Mouse (Mus musculus) embryonic facial prominence, embryonic 14.5 days (tissue): ENCODE measurements around the gene Ror1. TPM values are rescaled to one million over a fixed set of nuclear protein-coding genes. Genes with fewer than 3 reads are reported as not detected.

Experiments used
- ATAC-seq: fragments of 200-750 bp; cut with Nextera tagmentation; 2 replicates; pipeline ENCODE4 v1.8.0; 2017; ENCODE audit warnings: low read depth, moderate number of reproducible peaks, moderate TSS enrichment
- DNase-seq: peaks from one replicate; pipeline ENCODE4 v3.0.0-alpha.2; 2015; ENCODE audit warnings: low spot score
- H3K27ac ChIP-seq: fragments of 300-500 bp; sonication (generic); replicated peaks from 2 replicates; pipeline ENCODE4 v1.5.1; 2014; ENCODE audit warnings: low read depth, mild to moderate bottlenecking, low read length, moderate library complexity
- H3K27me3 ChIP-seq: fragments of 300-500 bp; sonication (generic); replicated peaks from 2 replicates; pipeline ENCODE4 v1.6.1; 2014; ENCODE audit warnings: low read length; ENCODE audit not compliant: control insufficient read depth, insufficient read depth
- H3K36me3 ChIP-seq: fragments of 300-500 bp; sonication (generic); 2 replicates; pipeline ENCODE4 v1.6.1; 2014; ENCODE audit warnings: low read length, mixed read lengths; ENCODE audit not compliant: control insufficient read depth, insufficient read depth
- H3K4me1 ChIP-seq: fragments of 300-500 bp; sonication (generic); 2 replicates; pipeline ENCODE4 v1.6.1; 2014; ENCODE audit warnings: antibody characterized with exemption, low read length; ENCODE audit not compliant: control insufficient read depth, insufficient read depth
- H3K4me2 ChIP-seq: fragments of 300-500 bp; sonication (generic); 2 replicates; pipeline ENCODE4 v1.6.1; 2014; ENCODE audit warnings: low read depth, mild to moderate bottlenecking, low read length, moderate library complexity, mixed read lengths
- H3K4me3 ChIP-seq: fragments of 300-500 bp; sonication (generic); 2 replicates; pipeline ENCODE4 v1.5.1; 2014; ENCODE audit warnings: low read depth, mild to moderate bottlenecking, low read length
- H3K9ac ChIP-seq: fragments of 300-500 bp; sonication (generic); 2 replicates; pipeline ENCODE4 v1.6.1; 2014; ENCODE audit warnings: low read depth, mild to moderate bottlenecking, low read length, moderate library complexity, mixed read lengths
- H3K9me3 ChIP-seq: fragments of 300-500 bp; sonication (generic); 2 replicates; pipeline ENCODE4 v1.6.1; 2016; ENCODE audit warnings: low read length; ENCODE audit not compliant: control insufficient read depth
- WGBS: fragments of 180-500 bp; shearing (Covaris S2); extraction: QIAGEN DNeasy Blood & Tissue Kit; methylation state at CpG from one replicate; pipeline ENCODE4 v1.1.7; 2014; 5-methylcytosine and 5-hydroxymethylcytosine counted together
- polyA plus RNA-seq: library from polyadenylated mRNA; unstranded; fragments of >200 nt; fragmentation: Nextera tagmentation; extraction: Ambion mirVana; gene quantifications from 2 replicates; pipeline ENCODE4 v1.2.1, GENCODE M21; 2014

Gene Ror1
- polyA plus RNA-seq, 1 experiment from 2014 or later = 10.2 TPM

GRCm38 (mm10) chr4:100230963-100231362, 135.4 kb downstream of the Ror1 start:
- H3K4me1 ChIP-seq = peaks cover 5% of the 10 kb centered on the region; the same call in 1 of the 2 replicates
- no peak for DNase-seq
- H3K27me3 ChIP-seq = no peaks in the 10 kb centered on the region
- no peaks in the 10 kb centered on the region for H3K36me3 ChIP-seq
- H3K4me3 ChIP-seq = no peak overlapping the region
- ATAC-seq = no peak
- H3K9ac ChIP-seq = no peak overlapping the region
- H3K4me2 ChIP-seq = no peak overlapping the region
- no peaks in the 10 kb centered on the region for H3K9me3 ChIP-seq
- 89% methylated on average over 2 of the region's 2 CpGs for WGBS
- H3K27ac ChIP-seq = no peak overlapping the region

DNA sequence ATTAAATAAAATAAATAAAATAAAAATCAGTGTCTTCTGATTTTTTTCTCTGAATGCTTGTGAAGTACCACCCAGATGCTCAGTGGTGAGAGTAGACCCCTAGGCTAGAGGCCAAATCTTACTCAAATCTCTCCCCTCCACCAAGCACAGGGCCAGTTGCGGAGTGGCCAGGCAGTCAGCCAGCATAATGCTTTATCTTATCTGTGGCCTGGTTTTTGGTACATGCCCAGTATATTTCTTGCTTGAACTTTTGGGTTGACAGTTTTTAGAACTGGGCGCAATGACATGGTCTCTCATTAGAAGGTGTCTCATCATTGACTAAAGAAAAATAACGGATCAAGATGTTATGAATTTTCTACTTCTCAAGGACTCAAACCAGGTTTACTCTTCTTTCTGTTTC, 136.3 kb downstream of the Ror1 start:
- Histone ChIP-seq H3K4me2 (no peak overlapping the region), H3K27ac (no peak overlapping the region), H3K27me3 (no peaks in the 10 kb centered on the region), H3K4me1 (peaks cover 8% of the 10 kb centered on the region), H3K36me3 (no peaks in the 10 kb centered on the region), H3K9me3 (no peaks in the 10 kb centered on the region), H3K4me3 (no peak overlapping the region), H3K9ac (no peak overlapping the region)
- WGBS = 94% methylated on average over 3 of the region's 3 CpGs
- DNase-seq = no peak
- no peak for ATAC-seq

DNA sequence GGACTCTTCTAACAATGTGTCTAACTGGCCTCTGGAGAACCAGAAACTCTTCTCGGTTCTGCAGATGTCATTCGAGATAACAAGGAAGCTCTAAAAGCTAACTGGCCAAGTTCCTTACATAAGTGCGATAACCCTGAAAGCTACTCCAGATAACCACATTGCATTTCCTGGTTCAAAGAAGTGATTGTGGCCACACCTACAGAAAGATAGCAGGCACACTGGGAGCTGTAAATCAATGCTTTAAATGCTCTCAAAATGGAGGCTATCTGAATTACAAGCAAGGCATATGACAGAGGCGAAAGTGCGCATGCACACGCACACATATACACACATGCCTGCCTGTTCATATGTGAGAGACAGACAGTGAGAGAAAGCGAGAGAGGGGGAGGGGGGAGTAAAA, 136.9 kb downstream of the Ror1 start:
- ATAC-seq = no peak
- Histone ChIP-seq H3K4me2 (no peak overlapping the region), H3K36me3 (no peaks in the 10 kb centered on the region), H3K27me3 (no peaks in the 10 kb centered on the region), H3K9ac (no peak overlapping the region), H3K4me1 (peaks cover 8% of the 10 kb centered on the region), H3K9me3 (no peaks in the 10 kb centered on the region), H3K4me3 (no peak overlapping the region), H3K27ac (no peak overlapping the region)
- 85% methylated on average over 7 of the region's 7 CpGs for WGBS
- no peak for DNase-seq

GRCm38 (mm10) chr4:100233770-100234169, 138.2 kb downstream of the Ror1 start:
- no peaks in the 10 kb centered on the region for H3K27me3 ChIP-seq
- ATAC-seq = no peak
- no peaks in the 10 kb centered on the region for H3K9me3 ChIP-seq
- DNase-seq = no peak
- no peak overlapping the region for H3K27ac ChIP-seq
- H3K4me1 ChIP-seq = peaks cover 8% of the 10 kb centered on the region
- H3K4me2 ChIP-seq = no peak overlapping the region
- no peaks in the 10 kb centered on the region for H3K36me3 ChIP-seq
- H3K9ac ChIP-seq = no peak overlapping the region
- no peak overlapping the region for H3K4me3 ChIP-seq
- WGBS = 82% methylated on average over 10 of the region's 10 CpGs

DNA sequence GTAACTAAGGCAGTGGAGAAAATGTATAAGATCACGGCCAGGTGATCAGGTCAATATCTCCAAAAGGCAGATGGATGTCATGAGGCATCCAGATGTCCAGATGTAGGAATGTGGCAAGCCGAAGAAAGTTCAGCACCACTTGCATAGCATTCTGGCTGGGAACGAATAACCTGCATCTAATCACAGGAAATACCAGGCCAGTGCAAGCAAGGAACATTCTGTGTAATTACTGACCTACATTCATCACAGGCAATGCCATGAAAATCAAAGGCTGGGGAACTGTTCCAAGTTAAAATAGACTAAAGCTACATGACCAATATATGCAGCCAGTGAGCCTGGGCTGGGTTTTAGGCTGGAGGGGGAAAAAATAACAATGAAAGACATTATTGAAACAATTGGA, 140.7 kb downstream of the Ror1 start:
- 0 out of 2 replicates have a peak, but pooled peaks have one; percentile 9 for ATAC-seq
- Histone ChIP-seq H3K4me1 (peaks cover 8% of the 10 kb centered on the region), H3K9ac (no peak overlapping the region), H3K4me2 (no peak overlapping the region), H3K36me3 (no peaks in the 10 kb centered on the region), H3K27ac (no peak overlapping the region), H3K27me3 (no peaks in the 10 kb centered on the region), H3K4me3 (no peak overlapping the region), H3K9me3 (no peaks in the 10 kb centered on the region)
- WGBS = 36% methylated on average over 3 of the region's 3 CpGs
- peak; percentile 62 for DNase-seq

DNA sequence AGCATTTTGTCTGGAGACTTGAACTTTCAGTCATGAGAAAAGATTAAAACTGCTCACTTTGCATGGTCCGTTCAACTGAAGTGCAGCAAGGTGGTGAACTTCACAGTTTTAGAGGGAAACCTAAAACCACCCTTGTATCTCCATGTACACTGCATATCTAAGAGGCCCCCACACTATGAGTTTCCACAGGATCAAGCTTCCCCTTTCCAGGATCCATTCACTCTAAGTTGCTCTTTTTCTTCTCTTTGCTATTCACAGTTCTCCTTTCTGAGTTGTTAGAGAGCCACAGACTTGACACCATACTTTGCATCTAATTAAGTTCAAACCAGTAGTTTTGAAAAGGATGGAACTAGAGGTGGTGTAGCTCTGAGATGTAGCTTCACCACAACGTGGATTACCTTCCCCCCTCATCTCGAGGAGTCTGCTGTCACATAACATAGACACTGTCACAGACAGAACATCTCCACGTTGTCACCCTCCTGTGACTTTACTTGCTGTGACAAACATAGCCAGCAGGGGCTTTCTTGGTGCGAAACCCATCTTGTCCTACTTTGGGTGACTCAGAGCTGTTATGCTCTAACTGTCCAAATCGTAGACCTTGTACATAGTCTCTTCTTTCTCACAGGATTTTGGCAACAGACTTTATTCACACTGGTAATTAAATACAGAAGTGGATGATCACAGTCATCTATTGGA, 146.6 kb downstream of the Ror1 start:
- Histone ChIP-seq H3K27ac (no peak overlapping the region), H3K4me3 (no peak overlapping the region), H3K4me1 (peaks cover 5% of the 10 kb centered on the region; the same call in 1 of the 2 replicates), H3K27me3 (no peaks in the 10 kb centered on the region), H3K36me3 (no peaks in the 10 kb centered on the region), H3K4me2 (no peak overlapping the region), H3K9me3 (no peaks in the 10 kb centered on the region), H3K9ac (no peak overlapping the region)
- WGBS = 75% methylated on average over 6 of the region's 6 CpGs
- ATAC-seq (no peak), DNase-seq (no peak)

- no peak overlapping the region for H3K27ac ChIP-seq
- no peaks in the 10 kb centered on the region for H3K27me3 ChIP-seq
- DNase-seq (no peak), ATAC-seq (no peak)
- H3K36me3 ChIP-seq = no peaks in the 10 kb centered on the region
- no peak overlapping the region for H3K9ac ChIP-seq
- H3K4me2 ChIP-seq = no peak overlapping the region
- peaks cover 13% of the 10 kb centered on the region; the same call in 1 of the 2 replicates for H3K4me1 ChIP-seq
- no peaks in the 10 kb centered on the region for H3K9me3 ChIP-seq
- H3K4me3 ChIP-seq = no peak overlapping the region
- 75% methylated on average over 8 of the region's 8 CpGs for WGBS
Measured at GRCm38 (mm10) chr4:100244250-100244649, 148.7 kb downstream of the Ror1 start.

DNA sequence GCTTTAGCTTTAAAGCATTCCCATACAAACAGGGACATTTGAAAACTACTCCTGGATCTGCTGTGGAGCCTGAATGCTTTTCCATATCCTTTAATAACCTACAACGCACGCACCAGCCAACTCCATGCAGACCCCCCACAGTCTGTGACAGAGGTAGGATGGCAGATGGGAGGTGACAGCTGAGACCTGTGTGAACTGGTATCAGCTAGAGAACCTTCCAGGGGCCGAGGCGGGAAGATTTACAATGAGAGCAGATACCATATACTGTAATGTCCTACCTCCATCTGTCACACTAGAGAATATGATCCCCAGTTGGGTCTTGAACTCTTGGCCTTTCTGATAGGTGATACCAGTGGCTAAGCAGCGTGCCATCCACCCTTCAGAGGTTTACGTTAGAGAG, 149.1 kb downstream of the Ror1 start:
- Histone ChIP-seq H3K4me2 (no peak overlapping the region), H3K36me3 (no peaks in the 10 kb centered on the region), H3K9me3 (no peaks in the 10 kb centered on the region), H3K4me3 (no peak overlapping the region), H3K4me1 (peaks cover 13% of the 10 kb centered on the region; the same call in 1 of the 2 replicates), H3K27ac (no peak overlapping the region), H3K9ac (no peak overlapping the region), H3K27me3 (no peaks in the 10 kb centered on the region)
- no peak for ATAC-seq
- no peak for DNase-seq
- 62% methylated on average over 6 of the region's 6 CpGs for WGBS

- Histone ChIP-seq H3K27me3 (no peaks in the 10 kb centered on the region), H3K4me2 (no peak overlapping the region), H3K9ac (no peak overlapping the region), H3K4me1 (peaks cover 18% of the 10 kb centered on the region; the same call in 1 of the 2 replicates), H3K4me3 (no peak overlapping the region), H3K9me3 (no peaks in the 10 kb centered on the region), H3K36me3 (no peaks in the 10 kb centered on the region), H3K27ac (no peak overlapping the region)
- ATAC-seq = no peak
- no peak for DNase-seq
- whole genome bisulfite sequencing = 65% methylated on average over 7 of the region's 7 CpGs
Measured at GRCm38 (mm10) chr4:100247826-100248225, 152.2 kb downstream of the Ror1 start.
